Mouse (Mus musculus) small intestine, adult 2 months (tissue): ENCODE results near the gene Siah1b.

ENCODE experiments used
- CTCF ChIP-seq: fragments of 200-500 bp; IDR thresholded peaks from 2 replicates; pipeline ENCODE4 v1.5.1; 2012; ENCODE audit warnings: low read depth, mild to moderate bottlenecking, control low read depth, inconsistent platforms, low read length, moderate library complexity, mixed read lengths; ENCODE audit not compliant: insufficient replicate concordance, insufficient read length; ENCODE audit errors: extremely low read depth
- POLR2A ChIP-seq: fragments of 200-500 bp; IDR thresholded peaks from 2 replicates; pipeline ENCODE4 v1.6.1; 2012; ENCODE audit warnings: low read depth, mild to moderate bottlenecking, control low read depth, inconsistent platforms, low read length, moderate library complexity

DNA sequence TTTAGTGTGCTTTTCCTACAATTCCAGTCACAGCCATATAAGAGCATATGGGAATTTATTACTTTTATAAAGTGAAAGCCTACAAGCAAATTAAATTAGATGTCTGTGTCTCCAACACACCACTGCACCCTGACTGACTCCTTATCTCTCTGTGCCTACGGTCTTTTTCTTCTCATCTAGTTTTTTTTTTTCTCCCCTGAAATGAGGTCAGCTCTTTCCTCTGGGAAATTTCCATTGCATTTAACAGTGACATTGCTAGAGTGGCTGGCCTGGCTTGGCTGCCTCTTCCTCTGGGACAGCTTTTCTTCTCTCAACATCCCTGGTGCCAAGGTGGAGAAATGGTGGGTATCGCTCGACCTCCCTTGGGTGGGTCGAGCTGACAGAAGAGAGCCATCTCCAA lies 12.3 kb upstream of the Siah1b start, which contains the start of gene Cltrn:
- no peak for TF ChIP-seq POLR2A
- no peak for TF ChIP-seq CTCF
